Mouse (Mus musculus): ENCODE data around the gene Adgrl3. TPM values are rescaled to one million over a fixed set of nuclear protein-coding genes. Genes with fewer than 3 reads are reported as not detected.
A peak's percentile ranks its signal among the peaks of the same experiment; 100 is the strongest.

Gene Adgrl3
- polyA plus RNA-seq, 1 experiment from 2014 or later = 24.5 TPM

DNA sequence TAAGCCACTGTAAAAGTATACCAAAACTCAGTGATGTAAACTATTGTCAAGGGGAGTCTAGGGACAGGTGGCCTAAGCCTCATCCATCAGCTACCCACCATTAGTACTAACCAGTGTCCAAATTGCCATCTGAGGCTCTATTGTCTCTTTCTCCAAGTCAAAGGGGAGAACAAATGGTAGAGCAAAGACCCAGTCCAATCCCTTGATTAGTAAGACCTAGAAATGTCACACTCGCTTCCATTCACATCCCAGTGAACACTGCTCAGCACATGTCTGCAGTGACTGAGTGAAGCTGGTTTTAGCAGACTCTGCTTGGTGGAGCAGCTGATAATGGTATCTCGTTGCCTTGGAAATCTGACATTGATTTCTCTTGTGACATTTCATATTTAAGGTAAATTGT is 735.8 kb downstream of the Adgrl3 start:
- H3K4me2 ChIP-seq (ENCODE audit: low read length) = no peak overlapping the region
- H3K36me3 ChIP-seq (ENCODE audit: control insufficient read depth, insufficient read depth, low read length) = no peaks in the 10 kb centered on the region
- H3K27ac ChIP-seq (ENCODE audit: low read depth, low read length) = no peak overlapping the region
- WGBS = 89% methylated on average over 2 of the region's 2 CpGs
- no peak overlapping the region for H3K4me3 ChIP-seq (ENCODE audit: low read depth, low read length)
- no peaks in the 10 kb centered on the region for H3K27me3 ChIP-seq (replicated peaks; ENCODE audit: control insufficient read depth, insufficient read depth, low read length)
- no peak for ATAC-seq
- no peaks in the 10 kb centered on the region for H3K4me1 ChIP-seq (ENCODE audit: control insufficient read depth, insufficient read depth, low read length)
- H3K9ac ChIP-seq (ENCODE audit: low read length) = no peak overlapping the region
- no peak for DNase-seq (ENCODE audit: low spot score)
- no peaks in the 10 kb centered on the region for H3K9me3 ChIP-seq (replicated peaks; ENCODE audit: control insufficient read depth, low read length)

- Histone ChIP-seq H3K4me2 (ENCODE audit: low read length) (no peak overlapping the region), H3K27me3 (replicated peaks; ENCODE audit: control insufficient read depth, insufficient read depth, low read length) (no peaks in the 10 kb centered on the region), H3K4me1 (ENCODE audit: control insufficient read depth, insufficient read depth, low read length) (no peaks in the 10 kb centered on the region), H3K9ac (ENCODE audit: low read length) (no peak overlapping the region), H3K4me3 (ENCODE audit: low read depth, low read length) (no peak overlapping the region), H3K9me3 (replicated peaks; ENCODE audit: control insufficient read depth, low read length) (no peaks in the 10 kb centered on the region), H3K27ac (ENCODE audit: low read depth, low read length) (no peak overlapping the region), H3K36me3 (ENCODE audit: control insufficient read depth, insufficient read depth, low read length) (no peaks in the 10 kb centered on the region)
- WGBS = 85% methylated on average over 7 of the region's 7 CpGs
- no peak for ATAC-seq
- DNase-seq (ENCODE audit: low spot score) = no peak
Observed at GRCm38 (mm10) chr5:81757093-81757725, 737.3 kb downstream of the Adgrl3 start.

DNA sequence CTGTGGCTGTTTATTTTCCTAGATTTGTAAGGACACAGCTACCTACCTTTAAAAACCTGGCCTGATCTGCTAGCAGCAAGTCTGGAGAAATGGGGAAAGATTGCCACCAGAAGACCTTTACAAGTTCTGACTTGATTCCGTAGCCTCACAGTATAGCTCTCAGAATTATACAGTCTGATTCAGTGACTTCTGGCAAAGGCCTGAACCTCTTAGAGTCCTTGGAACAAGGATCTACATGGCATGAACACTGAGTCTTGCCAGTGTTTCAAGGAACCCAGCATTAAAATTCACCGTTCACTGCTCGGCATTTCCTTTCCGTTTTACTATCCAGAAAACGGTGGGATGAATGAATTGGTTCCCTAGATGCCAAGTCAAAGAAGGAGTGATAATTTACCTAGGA is 756.3 kb downstream of the Adgrl3 start:
- no peak for DNase-seq (ENCODE audit: low spot score)
- Histone ChIP-seq H3K9me3 (replicated peaks; ENCODE audit: control insufficient read depth, low read length) (no peaks in the 10 kb centered on the region), H3K4me1 (ENCODE audit: control insufficient read depth, insufficient read depth, low read length) (no peaks in the 10 kb centered on the region), H3K4me2 (ENCODE audit: low read length) (no peak overlapping the region), H3K36me3 (ENCODE audit: control insufficient read depth, insufficient read depth, low read length) (no peaks in the 10 kb centered on the region), H3K4me3 (ENCODE audit: low read depth, low read length) (no peak overlapping the region), H3K27me3 (replicated peaks; ENCODE audit: control insufficient read depth, insufficient read depth, low read length) (no peaks in the 10 kb centered on the region), H3K9ac (ENCODE audit: low read length) (no peak overlapping the region), H3K27ac (ENCODE audit: low read depth, low read length) (no peak overlapping the region)
- 83% methylated on average over 5 of the region's 5 CpGs for WGBS
- ATAC-seq = no peak

- DNase-seq (ENCODE audit: low spot score) = no peak
- ATAC-seq = no peak
Observed at GRCm38 (mm10) chr5:81776746-81777145, 756.8 kb downstream of the Adgrl3 start.

DNA sequence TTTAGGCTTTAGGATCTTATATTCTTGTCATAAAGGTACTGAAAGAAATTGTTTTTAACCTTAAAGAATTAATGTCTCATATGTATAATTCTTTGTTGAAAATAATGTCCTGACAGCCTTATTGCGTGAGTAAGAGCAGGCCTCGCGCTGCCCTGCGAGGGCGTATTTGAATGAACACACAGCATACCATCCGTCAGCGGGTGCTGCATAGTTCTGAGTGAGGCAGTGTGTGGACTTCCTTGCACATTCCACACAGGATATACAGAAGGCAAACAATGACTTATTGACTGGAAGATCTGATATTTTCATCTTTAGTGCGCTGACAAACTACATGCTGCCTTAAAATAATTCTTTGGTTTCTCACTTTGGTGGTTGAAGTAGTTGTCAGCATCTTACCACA is 764.8 kb downstream of the Adgrl3 start:
- Histone ChIP-seq H3K36me3 (ENCODE audit: control insufficient read depth, insufficient read depth, low read length) (no peaks in the 10 kb centered on the region), H3K27ac (ENCODE audit: low read depth, low read length) (no peak overlapping the region), H3K9me3 (replicated peaks; ENCODE audit: control insufficient read depth, low read length) (no peaks in the 10 kb centered on the region), H3K4me2 (ENCODE audit: low read length) (no peak overlapping the region), H3K27me3 (replicated peaks; ENCODE audit: control insufficient read depth, insufficient read depth, low read length) (no peaks in the 10 kb centered on the region), H3K4me3 (ENCODE audit: low read depth, low read length) (no peak overlapping the region), H3K9ac (ENCODE audit: low read length) (no peak overlapping the region), H3K4me1 (ENCODE audit: control insufficient read depth, insufficient read depth, low read length) (no peaks in the 10 kb centered on the region)
- ATAC-seq (no peak), DNase-seq (ENCODE audit: low spot score) (no peak)
- WGBS = 83% methylated on average over 8 of the region's 8 CpGs

More at GRCm38 (mm10) chr5:81776746-81777145, 756.8 kb downstream of the Adgrl3 start:
- no peak overlapping the region for H3K4me3 ChIP-seq (ENCODE audit: low read depth, low read length)
- H3K36me3 ChIP-seq (ENCODE audit: control insufficient read depth, insufficient read depth, low read length) = no peaks in the 10 kb centered on the region
- H3K9ac ChIP-seq (ENCODE audit: low read length) = no peak overlapping the region
- WGBS = 43% methylated on average over 5 of the region's 5 CpGs
- H3K9me3 ChIP-seq (replicated peaks; ENCODE audit: control insufficient read depth, low read length) = no peaks in the 10 kb centered on the region
- no peak overlapping the region for H3K4me2 ChIP-seq (ENCODE audit: low read length)
- H3K4me1 ChIP-seq (ENCODE audit: control insufficient read depth, insufficient read depth, low read length) = no peaks in the 10 kb centered on the region
- H3K27ac ChIP-seq (ENCODE audit: low read depth, low read length) = no peak overlapping the region
- no peaks in the 10 kb centered on the region for H3K27me3 ChIP-seq (replicated peaks; ENCODE audit: control insufficient read depth, insufficient read depth, low read length)

- H3K36me3 ChIP-seq (ENCODE audit: control insufficient read depth, insufficient read depth, low read length) = peaks cover 8% of the 10 kb centered on the region; the same call in 1 of the 2 replicates
- WGBS = 84% methylated on average over 1 of the region's 1 CpGs
- no peaks in the 10 kb centered on the region; the same call in 1 of the 2 replicates for H3K9me3 ChIP-seq (replicated peaks; ENCODE audit: control insufficient read depth, low read length)
- H3K9ac ChIP-seq (ENCODE audit: low read length) = no peak overlapping the region
- no peak overlapping the region for H3K4me3 ChIP-seq (ENCODE audit: low read depth, low read length)
- ATAC-seq (no peak), DNase-seq (ENCODE audit: low spot score) (no peak)
- no peaks in the 10 kb centered on the region for H3K27me3 ChIP-seq (replicated peaks; ENCODE audit: control insufficient read depth, insufficient read depth, low read length)
- no peak overlapping the region for H3K4me2 ChIP-seq (ENCODE audit: low read length)
- H3K4me1 ChIP-seq (ENCODE audit: control insufficient read depth, insufficient read depth, low read length) = no peaks in the 10 kb centered on the region
- no peak overlapping the region for H3K27ac ChIP-seq (ENCODE audit: low read depth, low read length)
Observed at GRCm38 (mm10) chr5:81790710-81791109, 770.8 kb downstream of the Adgrl3 start.

- no peak overlapping the region for H3K9ac ChIP-seq (ENCODE audit: low read length)
- DNase-seq (ENCODE audit: low spot score) = peak; percentile 32
- no peak for ATAC-seq
- no peak overlapping the region for H3K4me3 ChIP-seq (ENCODE audit: low read depth, low read length)
- H3K27me3 ChIP-seq (replicated peaks; ENCODE audit: control insufficient read depth, insufficient read depth, low read length) = no peaks in the 10 kb centered on the region
- WGBS = 87% methylated on average over 9 of the region's 9 CpGs
- H3K4me2 ChIP-seq (ENCODE audit: low read length) = no peak overlapping the region
- H3K9me3 ChIP-seq (replicated peaks; ENCODE audit: control insufficient read depth, low read length) = no peaks in the 10 kb centered on the region; the same call in 1 of the 2 replicates
- H3K36me3 ChIP-seq (ENCODE audit: control insufficient read depth, insufficient read depth, low read length) = peaks cover 8% of the 10 kb centered on the region; the same call in 1 of the 2 replicates
- no peak overlapping the region for H3K27ac ChIP-seq (ENCODE audit: low read depth, low read length)
- H3K4me1 ChIP-seq (ENCODE audit: control insufficient read depth, insufficient read depth, low read length) = no peaks in the 10 kb centered on the region
Observed at GRCm38 (mm10) chr5:81794125-81794524, 774.2 kb downstream of the Adgrl3 start.

- no peak overlapping the region for H3K9ac ChIP-seq (ENCODE audit: low read length)
- H3K9me3 ChIP-seq (replicated peaks; ENCODE audit: control insufficient read depth, low read length) = no peaks in the 10 kb centered on the region; the same call in 1 of the 2 replicates
- 95% methylated on average over 24 of the region's 24 CpGs for WGBS
- DNase-seq (ENCODE audit: low spot score) (no peak), ATAC-seq (no peak)
- no peaks in the 10 kb centered on the region for H3K4me1 ChIP-seq (ENCODE audit: control insufficient read depth, insufficient read depth, low read length)
- peaks cover 8% of the 10 kb centered on the region; the same call in 1 of the 2 replicates for H3K36me3 ChIP-seq (ENCODE audit: control insufficient read depth, insufficient read depth, low read length)
- H3K4me3 ChIP-seq (ENCODE audit: low read depth, low read length) = no peak overlapping the region
- H3K27ac ChIP-seq (ENCODE audit: low read depth, low read length) = no peak overlapping the region
- H3K4me2 ChIP-seq (ENCODE audit: low read length) = no peak overlapping the region
- H3K27me3 ChIP-seq (replicated peaks; ENCODE audit: control insufficient read depth, insufficient read depth, low read length) = no peaks in the 10 kb centered on the region
Observed at GRCm38 (mm10) chr5:81794601-81795000, 774.7 kb downstream of the Adgrl3 start.

DNA sequence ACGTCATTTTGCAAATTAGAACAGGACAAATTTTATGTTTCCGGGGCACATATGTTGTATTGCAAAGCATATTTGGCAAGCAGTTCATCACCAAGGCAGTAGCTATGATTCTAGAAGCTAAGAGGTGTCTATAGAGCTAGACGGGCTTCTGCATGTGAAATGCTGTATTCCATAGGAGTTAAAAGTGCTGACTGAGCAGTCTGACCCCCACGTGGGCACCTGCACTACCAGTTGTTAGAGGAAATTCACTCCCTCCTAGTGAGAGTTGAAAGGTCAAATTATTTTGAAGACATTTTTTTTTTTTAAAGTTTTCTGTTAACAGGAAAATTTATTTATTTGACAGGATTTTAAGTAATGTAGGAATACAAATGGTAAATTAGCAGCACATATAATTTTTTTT is 776.2 kb downstream of the Adgrl3 start:
- Histone ChIP-seq H3K27ac (ENCODE audit: low read depth, low read length) (no peak overlapping the region), H3K4me2 (ENCODE audit: low read length) (no peak overlapping the region), H3K36me3 (ENCODE audit: control insufficient read depth, insufficient read depth, low read length) (peaks cover 8% of the 10 kb centered on the region; the same call in 1 of the 2 replicates), H3K9me3 (replicated peaks; ENCODE audit: control insufficient read depth, low read length) (no peaks in the 10 kb centered on the region; the same call in 1 of the 2 replicates), H3K9ac (ENCODE audit: low read length) (no peak overlapping the region), H3K4me3 (ENCODE audit: low read depth, low read length) (no peak overlapping the region), H3K4me1 (ENCODE audit: control insufficient read depth, insufficient read depth, low read length) (no peaks in the 10 kb centered on the region), H3K27me3 (replicated peaks; ENCODE audit: control insufficient read depth, insufficient read depth, low read length) (no peaks in the 10 kb centered on the region)
- 78% methylated on average over 4 of the region's 4 CpGs for WGBS
- no peak for ATAC-seq
- no peak for DNase-seq (ENCODE audit: low spot score)

Data from forebrain, embryonic 14.5 days (tissue).